Mouse (Mus musculus) adrenal gland, postnatal 14 days (tissue): ENCODE data around the gene Trp53bp1. TPM values are rescaled to one million over a fixed set of nuclear protein-coding genes. Genes with fewer than 3 reads are reported as not detected.
A peak's percentile ranks its signal among the peaks of the same experiment; 100 is the strongest.

Source experiments
- DNase-seq: peaks from one replicate; pipeline ENCODE4 v3.0.0; 2021; ENCODE audit warnings: mixed read lengths
- total RNA-seq: library from RNA; stranded (reverse); gene quantifications from 2 replicates; pipeline ENCODE4 v1.2.3, GENCODE M21; 2021

Trp53bp1 gene
- total RNA-seq, 1 experiment from 2014 or later: 59.9 TPM

DNA sequence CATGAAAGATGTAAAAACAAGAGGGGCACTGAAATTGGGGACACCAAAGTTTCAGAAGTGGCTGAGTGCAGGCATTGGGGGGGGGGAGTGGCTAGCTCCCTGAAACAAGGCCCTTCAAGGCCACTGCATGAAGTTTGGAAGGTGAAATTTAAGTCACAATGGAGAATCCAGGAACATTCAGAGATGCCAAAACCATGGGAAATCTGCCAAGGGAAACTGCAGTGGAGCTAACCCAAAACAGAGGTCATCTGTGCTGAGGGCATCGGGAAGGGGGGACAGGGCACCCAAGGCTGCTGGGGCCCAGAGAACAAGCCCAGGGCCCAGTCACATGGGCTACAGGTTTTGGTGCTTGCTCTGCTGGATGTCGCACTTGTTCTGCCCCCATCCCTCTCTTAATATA lies 21.4 kb downstream of the Trp53bp1 start:
- peak; percentile 13 for DNase-seq

DNA sequence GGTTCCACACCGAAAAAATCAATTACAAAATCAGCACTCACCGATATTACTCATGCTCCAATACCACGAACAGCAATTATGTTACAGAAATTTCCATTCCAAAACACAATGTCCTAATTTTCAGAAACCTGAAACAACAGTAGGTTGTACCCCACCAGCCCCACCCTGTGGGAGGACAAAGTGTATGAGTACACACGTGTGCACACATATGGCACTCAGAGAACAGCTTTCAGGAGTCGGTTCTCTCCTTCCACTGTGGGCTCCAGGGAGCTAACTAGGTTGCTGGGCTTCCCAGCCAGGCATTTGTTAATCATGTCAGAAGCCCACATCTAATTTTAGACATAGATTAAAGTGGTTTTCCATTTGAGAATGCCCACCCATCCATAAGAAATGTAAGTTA lies 27.1 kb downstream of the Trp53bp1 start:
- no peak for DNase-seq

DNA sequence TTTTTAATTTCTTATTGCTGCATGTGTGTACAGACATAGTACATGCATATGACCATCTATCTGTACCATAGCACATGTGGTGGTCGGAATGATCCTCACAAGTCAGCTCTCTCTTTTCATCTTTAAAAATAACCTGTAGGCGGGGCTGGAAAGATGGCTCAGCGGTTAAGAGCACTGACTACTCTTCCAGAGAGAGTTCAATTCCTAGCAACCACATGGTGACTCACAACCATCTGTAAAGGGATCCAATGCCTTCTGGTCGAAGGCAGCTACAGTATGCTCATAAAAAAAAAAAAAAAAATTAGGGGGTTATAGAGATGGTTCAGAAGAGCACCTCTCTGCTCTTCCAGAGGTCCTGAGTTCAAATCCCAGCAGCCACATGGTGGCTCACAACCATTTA lies 31.8 kb downstream of the Trp53bp1 start:
- no peak for DNase-seq

DNA sequence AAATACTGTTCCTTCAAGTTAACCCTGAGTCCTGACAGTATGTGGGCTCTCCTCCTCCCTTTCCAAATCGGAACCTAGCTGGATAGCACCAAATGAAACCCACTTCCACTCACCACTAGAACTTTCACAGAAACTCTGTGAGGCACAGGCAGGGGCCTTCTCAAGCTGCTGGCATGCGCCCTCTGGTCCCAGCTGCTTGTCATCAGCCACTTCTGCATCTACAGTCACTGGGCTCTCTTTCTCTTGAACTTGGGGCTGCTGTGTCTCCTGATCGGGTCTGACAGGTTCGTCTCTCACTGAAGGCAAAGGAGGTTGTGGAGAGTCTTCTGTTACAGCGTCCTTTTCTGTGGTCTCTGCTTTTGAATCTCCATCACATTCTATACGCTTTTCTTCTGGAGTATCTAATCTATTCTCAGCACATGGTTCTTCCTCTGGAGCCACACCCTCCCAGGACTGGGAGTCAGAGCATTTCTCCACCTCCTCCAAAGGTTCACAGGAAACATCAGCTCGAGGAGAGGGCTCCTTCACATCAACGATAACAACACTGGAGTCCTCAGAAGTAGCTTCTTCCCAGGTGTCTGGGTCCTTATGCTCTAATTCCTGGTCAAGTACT lies 35.6 kb downstream of the Trp53bp1 start:
- no peak for DNase-seq

DNA sequence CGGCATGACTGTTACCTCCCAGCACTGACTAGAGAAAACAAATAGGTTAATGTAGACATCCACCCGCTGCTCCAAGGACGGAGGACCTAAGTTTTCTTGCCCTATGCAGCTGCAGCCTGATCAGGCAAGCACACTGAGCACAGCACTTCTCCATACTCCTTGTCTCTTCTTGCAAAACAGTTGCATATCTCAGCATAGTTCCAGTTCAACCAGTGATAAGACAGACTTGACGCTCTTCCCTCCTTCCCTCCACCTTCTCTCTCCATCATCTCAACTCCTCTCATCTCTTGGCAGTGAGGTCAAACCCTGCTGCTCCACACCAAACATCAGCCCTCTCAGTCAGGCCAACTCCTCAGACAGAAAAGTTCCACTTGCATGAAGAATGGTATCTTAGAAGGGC lies 43.1 kb downstream of the Trp53bp1 start:
- DNase-seq: no peak

DNA sequence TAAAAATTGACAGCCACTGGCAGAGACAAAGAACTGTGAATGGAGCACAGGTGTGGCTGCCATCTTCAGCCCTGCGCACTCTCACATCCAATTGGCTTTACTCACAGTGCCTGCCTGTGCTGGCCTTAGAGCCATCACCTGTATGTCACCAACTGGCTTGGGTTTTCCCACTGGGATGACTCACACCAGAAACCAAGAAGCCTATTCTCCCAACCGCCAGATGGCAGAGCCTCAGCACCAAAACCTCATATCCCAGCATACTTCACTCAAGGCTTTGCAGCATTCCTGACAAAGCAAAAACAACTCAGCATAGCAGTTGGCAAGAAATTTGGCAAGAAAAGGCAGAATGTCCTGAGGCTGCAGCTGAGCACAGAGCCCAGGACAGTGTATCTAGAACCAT lies 48.2 kb downstream of the Trp53bp1 start:
- DNase-seq: peak; percentile 71

DNA sequence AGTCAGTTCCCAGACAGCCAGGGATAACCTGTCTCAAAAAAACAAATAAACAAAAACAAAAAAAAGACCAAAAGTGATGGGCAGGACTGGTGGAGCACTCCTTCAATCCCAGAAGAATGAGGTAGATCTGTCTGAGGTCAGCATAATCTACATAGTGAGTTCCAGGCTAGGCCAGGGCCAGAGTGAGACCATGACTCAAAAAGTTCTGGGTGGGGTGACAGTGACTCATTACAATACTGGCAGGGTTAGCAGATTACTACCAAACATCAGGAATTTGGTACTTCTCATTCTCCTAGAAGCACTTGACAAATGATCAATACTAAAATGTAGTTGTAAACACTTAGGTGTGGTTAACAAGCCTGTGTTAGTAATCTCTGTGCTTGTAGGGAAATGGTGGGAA lies 51.2 kb downstream of the Trp53bp1 start:
- peak; percentile 11 for DNase-seq

DNA sequence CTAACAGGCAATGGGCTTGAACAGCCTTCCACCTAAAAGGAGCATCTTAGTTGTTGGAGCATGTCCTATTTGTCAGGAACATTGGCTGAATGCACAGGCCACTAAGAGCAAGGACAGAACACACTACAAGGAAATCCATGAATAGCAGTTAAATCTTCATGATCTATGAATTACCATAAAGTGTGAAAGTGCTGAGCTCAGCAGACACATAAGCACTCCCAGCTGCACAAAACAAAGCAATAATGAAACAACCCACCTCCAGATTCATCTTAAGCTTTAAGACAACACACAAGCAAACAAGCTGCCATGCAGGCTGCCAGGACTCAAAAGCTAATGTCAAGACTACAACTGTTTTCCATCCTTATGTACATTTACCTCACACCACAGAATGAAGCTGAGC lies 52.0 kb downstream of the Trp53bp1 start:
- DNase-seq: no peak

DNA sequence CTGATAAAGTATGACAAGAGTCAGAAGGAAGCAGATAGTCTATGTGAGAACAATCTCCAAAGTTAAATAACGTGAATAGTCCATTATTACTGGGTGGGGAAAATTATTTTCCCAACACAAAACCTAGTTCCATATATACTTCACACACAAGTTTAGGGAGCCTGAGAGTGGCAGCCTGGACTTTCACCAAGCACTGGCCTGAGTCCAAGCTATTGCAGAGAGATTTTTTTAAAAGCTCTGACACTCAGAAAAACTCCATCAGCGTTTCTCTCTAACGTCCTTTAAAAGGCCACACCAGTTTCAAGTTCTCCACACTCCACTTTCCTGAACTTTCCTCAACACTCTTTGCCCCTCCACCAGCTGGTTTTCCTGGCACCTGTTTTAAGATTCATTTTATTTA lies 56.7 kb downstream of the Trp53bp1 start:
- peak; percentile 22 for DNase-seq

DNA sequence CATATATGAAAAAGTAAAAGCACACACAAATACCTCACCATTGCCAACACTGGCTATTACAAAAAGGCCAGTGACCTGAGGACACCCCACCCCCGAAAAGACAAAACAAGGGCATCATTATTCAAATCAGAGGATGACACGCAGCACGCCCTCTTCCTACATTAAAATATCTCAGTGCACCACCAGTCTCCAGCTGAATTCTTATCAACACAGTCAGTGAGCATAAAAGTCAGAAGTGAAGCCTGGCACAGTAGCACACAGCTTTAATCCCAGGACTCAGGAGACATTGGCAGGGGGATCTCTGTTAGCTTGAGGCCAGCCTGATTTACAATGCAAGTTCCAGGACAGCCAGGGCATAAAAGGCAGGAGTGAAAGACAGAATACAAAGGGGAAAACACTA lies 64.7 kb downstream of the Trp53bp1 start:
- DNase-seq: no peak

DNA sequence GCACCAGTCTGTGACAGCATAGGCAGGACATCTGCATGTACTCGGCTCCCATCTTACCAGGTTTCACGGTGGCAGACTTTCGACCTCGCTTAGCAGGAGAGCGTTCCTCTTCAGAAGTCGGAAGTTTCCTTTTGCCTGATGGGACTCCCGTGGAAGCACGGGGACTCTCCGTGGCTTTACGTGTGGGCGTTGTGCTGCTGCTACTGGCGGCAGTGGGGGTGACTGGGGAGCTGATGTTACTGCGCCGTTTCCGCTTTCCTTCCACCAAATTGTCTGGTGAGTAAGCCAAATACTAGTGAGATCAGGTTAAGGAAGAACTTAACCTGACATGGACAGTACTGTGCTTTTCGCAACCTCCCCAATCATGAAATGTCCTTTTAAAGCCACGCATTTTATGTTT lies 66.9 kb downstream of the Trp53bp1 start:
- no peak for DNase-seq

DNA sequence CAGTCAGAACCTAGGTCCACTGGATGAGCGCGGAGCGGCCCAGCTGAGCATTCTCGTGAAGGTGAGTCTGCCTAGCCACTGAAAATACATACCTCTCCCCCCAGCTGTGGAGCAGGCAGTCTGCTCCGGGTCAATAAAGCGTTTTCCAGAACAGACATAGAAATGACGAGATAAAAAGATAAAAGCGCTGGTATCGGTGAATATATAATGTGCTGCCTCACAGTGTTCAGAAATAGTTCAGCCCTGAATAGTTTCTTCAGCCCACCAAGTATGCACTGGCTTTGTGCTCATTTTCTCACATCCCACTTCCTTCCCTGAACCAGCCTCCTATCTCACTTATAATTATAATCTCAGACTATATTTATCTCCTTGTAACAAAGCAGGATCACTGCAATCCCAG lies 75.7 kb downstream of the Trp53bp1 start:
- DNase-seq: no peak

DNA sequence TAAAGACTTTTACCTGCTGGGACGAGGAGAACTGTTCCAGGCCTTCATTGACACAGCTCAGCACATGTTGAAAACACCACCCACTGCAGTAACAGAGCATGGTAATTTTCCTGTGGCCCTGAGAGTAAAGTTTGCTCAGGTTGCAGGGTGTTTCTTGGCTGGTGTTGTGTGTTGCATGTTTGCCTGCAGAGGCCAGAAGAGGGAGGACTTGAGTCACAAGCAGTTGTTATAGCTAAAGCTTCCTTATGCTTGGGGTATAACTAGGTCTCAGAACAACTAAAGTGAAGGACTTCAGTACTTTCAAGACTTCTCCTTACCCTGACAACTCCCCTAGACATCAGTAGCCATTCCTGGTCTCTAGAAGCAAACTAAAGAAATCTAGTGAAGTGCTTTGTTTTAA lies 82.7 kb downstream of the Trp53bp1 start:
- DNase-seq: no peak

DNA sequence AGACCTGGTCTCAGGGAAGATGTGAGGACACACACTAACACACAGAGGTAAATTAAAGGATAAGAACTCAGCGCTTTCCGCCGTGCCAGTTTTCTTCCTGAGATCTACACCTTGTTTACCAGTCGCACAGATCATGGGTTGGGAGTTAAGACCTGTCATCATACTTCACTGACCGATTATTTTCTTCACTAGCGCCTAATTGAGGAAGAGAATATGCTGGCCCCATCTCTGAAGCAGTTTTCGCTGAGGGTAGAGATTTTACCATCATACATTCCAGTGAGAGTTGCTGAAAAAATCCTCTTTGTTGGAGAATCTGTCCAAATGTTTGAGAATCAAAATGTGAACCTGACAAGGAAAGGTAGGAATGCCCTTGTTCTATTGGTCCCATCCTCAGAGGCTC lies 87.1 kb downstream of the Trp53bp1 start:
- no peak for DNase-seq

DNA sequence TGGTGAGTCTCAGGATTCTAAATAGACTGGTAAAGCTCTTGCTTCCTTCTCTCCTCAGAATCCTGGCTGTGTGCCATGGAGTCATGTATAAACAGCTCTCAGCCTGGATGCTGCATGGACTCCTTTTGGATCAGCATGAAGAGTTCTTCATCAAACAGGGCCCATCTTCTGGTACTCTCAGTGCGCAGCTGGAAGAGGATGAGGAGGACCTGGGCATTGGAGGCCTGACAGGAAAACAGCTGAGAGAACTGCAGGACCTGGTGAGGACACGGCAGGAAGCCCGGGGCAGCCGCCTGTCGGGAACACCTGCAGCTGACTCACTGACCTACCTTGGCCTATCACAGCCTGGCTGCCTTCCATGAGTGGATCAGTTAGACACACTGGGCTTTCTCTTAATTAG lies 87.8 kb downstream of the Trp53bp1 start:
- no peak for DNase-seq

DNA sequence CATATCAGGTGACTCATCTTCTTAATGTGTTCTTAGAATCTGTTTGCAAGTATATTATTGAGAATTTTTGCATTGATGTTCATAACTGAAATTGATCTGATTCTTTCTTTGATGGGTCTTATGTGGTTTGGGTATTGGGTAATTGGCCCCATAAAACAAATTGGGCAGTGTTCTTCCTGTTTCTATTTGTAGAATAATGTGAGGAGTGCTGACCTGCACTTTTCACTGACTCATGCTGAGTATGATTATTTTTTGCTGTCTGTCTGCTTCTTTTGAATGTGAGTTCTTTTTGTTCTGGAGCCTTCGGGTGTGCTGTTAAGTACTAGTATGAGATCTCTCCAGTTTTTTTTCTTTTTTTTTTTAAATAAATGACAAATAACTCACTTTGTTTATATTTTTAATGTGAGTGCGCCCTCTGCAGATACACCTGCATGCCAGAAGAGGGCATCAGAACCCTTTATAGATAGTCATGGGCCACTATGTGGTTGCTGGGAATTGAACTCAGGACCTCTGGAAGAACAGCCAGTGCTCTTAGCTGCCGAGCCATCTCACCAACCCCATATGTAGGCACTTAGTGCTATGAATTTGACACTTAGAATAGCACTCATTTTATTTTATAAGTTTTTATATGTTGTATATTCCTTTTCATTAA lies 92.3 kb downstream of the Trp53bp1 start:
- no peak for DNase-seq

DNA sequence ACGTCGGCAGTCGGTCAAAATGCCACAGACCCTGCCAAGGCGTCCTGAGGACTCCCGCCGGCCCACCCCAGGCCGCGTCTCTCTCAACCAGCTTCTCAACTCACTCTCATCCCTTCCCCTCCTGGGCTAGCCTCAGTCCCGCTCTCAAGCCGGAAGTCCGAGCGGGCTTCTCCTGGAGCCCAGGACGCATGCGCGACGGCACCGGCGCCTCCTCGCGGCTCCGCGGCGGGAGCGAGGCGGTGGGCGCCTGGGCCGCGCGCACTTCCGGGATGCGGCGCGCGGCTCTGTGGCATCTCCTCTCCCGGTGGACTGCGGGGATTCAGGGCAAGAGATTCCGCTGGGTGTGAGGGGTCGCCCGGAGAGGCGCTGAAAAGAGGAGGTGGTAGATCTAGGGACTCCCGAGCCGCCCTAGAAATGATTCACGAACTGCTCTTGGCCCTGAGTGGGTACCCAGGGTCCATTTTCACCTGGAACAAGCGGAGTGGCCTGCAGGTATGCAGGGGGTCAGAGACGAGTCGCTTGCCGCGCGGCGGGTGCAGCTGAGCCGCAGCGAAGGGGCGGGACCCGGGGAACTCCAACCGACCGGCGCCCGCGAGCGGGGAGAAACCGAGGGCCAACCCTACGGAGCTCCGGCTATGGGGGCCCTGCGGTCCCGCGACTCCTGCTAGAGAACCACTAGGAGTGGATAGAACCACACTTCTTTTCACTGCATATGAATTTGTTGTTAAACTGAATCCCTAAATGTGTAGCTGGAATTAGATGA lies 100.0 kb downstream of the Trp53bp1 start, which contains the start of gene Zscan29:
Zscan29 (minus strand) TSS at position 146 of the 763 bp plus-strand sequence.
- DNase-seq: peak; percentile 96

DNA sequence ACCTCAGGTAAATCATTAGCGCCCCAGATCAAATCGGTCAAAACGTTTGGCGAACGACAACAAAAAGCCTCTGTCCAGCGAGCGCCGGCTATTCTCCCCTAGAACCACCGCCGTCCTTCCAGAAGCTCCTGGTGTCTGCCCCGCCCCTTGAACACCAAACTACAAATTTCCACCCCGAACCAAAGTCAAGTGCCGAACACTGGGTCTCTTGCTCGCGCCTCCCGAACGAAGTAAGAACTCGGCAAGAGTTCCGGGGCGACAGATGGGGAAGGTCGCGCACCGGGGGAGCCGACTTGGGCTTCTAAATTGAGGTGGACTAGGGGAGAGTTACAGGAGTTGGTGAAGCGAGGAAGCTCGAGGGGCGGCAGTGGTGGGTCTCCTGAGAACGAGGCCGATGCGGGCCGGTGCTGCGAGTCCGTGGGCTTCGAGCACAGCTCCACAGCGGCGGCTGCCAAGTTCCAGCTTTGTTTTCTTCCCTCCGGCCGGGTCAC lies 100.7 kb downstream of the Trp53bp1 start, which contains the start of gene Tubgcp4:
Tubgcp4 (plus strand) TSS at position 174 of the 491 bp plus-strand sequence.
- peak; percentile 66 for DNase-seq

DNA sequence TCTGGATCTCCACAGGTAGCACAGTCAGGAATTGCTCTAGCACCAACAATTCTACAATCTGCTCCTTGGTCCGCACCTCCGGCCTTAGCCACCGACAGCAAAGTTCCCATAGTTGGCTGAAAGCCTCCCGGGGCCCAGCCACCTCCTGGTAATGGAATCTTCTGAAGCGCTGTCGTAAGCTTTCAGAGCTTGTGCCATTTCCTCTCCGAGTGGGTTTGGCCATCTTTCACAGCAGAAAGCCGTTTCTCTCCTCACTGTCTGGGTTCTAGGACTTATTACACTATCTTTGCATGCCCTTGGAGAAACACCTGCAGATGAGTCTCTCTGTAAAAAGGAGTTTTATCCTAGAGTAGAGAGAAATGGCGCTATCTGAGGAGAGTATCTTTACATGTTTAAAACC lies 101.3 kb downstream of the Trp53bp1 start:
- DNase-seq: peak; percentile 70

DNA sequence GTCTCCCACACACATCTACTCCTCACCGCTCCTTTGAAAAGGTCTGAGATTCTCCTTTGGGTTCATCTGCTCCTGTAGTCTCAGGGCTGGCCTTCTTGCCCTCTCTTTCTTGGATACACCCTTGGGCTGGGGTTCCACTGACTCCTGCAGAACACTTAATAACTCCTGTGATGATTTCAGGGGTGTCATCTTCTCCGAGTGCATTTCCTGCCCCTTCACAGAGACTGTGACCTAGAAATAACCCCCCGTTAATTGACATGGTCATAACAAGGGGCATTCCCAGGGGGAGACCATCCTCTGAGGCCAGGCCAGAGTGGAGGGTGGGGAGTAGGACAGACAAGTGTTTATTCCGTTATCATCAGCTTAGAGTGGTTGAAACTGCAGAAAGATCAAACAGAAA lies 102.0 kb downstream of the Trp53bp1 start:
- no peak for DNase-seq

DNA sequence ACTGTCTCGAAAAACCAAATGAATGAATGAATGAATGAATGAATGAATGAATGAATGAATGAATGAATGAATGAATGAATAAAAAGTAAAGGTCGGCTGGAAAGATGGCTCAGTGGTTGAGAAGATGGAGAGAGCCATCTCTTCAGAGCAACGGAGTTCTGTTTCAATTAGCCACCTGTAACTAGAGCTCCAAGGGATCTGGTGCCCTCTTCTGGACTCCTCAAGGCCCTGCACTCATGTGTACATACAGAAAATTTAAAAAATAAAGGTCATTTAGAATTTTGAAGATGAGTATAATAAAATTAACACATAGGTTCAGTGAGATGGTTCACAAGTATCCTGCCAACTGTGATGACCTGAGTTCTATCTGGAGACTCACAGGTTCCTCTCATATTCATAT lies 118.1 kb downstream of the Trp53bp1 start:
- no peak for DNase-seq

DNA sequence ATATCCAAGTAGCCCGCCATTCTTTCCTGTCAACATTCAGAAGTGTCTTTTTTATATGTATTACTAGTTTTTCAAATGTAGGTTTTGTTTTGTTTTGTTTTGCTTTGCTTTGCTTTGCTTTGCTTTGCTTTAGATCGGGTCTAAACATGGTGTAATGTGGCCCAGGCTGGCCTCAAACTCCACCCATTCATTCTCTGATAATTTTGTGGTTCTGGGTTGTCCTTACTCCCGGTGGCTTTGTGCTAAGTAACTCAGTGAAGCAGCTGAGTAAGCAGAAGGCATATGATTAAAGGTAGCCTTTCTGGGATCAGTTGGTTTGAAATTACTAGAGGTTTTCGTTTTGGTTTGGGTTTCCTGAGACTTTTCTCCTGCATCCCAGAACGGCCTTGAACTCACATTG lies 121.5 kb downstream of the Trp53bp1 start:
- no peak for DNase-seq
